Mouse (Mus musculus) bone marrow, adult 2 months (tissue): ENCODE data around the gene Ppard. TPM values are rescaled to one million over a fixed set of nuclear protein-coding genes. Genes with fewer than 3 reads are reported as not detected.
"Not testable (repeated sequence)": the region's sequence is repeated elsewhere in the genome, so short reads cannot be mapped to it uniquely, and the experiment has no call there.

ENCODE experiments used
- H3K27ac ChIP-seq: fragments of 200-500 bp; 2 replicates; pipeline ENCODE4 v1.5.1; 2012; ENCODE audit warnings: low read depth, mild to moderate bottlenecking, control low read depth, inconsistent platforms, low read length; ENCODE audit not compliant: control insufficient read depth, poor library complexity, insufficient read depth
- H3K4me1 ChIP-seq: fragments of 200-500 bp; 2 replicates; pipeline ENCODE4 v1.6.1; 2011; ENCODE audit warnings: low read length; ENCODE audit not compliant: control insufficient read depth, insufficient read depth
- H3K4me3 ChIP-seq: fragments of 200-500 bp; replicated peaks from 2 replicates; pipeline ENCODE3; 2011; ENCODE audit warnings: mild to moderate bottlenecking, low read depth, low read length, control low read depth; ENCODE audit not compliant: control insufficient read depth
- CTCF ChIP-seq: fragments of 200-500 bp; IDR thresholded peaks from 2 replicates; pipeline ENCODE4 v1.5.1; 2011; ENCODE audit warnings: low read length, control low read depth; ENCODE audit not compliant: control insufficient read depth, insufficient read depth
- POLR2A ChIP-seq: fragments of 200-500 bp; IDR thresholded peaks from 2 replicates; pipeline ENCODE4 v1.6.1; 2011; ENCODE audit warnings: low read depth, mild to moderate bottlenecking, control low read depth, low read length, borderline replicate concordance; ENCODE audit not compliant: control insufficient read depth
- WGBS: fragments of 180-500 bp; shearing (Covaris S2); methylation state at CpG from one replicate; pipeline ENCODE4 v1.1.7; 2018; 5-methylcytosine and 5-hydroxymethylcytosine counted together
- polyA plus RNA-seq: library from polyadenylated mRNA; stranded (reverse); fragments of >200 nt; gene quantifications from 2 replicates; pipeline ENCODE4 v1.2.4, GENCODE M21; 2011; ENCODE audit warnings: low replicate concordance; ENCODE audit not compliant: missing spikeins, insufficient read depth, insufficient read length

The Ppard gene
- polyA plus RNA-seq, 1 experiment = 13.2 TPM

DNA sequence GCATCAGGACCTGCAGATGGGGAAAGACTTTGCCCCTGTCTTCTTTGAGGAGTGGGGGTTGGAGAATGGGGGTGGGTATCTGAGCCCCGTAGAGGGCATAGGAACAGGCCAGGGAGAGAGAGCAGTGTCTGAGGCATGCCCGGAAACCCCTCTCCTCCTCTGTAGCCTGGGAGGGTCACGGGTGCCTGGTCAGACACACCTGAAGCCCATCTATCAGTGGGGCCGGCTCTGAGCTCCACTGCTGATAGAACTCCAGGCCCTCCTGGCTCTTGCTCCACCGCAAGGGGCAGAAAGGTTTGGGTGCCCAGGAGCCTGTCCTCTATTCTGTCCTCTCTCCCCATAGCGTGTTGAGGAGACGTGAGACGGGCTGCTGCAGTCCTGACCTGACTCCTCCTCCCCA lies 93.3 kb downstream of the Ppard start:
- no peak overlapping the region for H3K27ac ChIP-seq
- no peak for TF ChIP-seq POLR2A
- no peak for TF ChIP-seq CTCF
- WGBS = 92% methylated on average over 8 of the region's 8 CpGs
- 0 out of 2 replicates have a peak, but pooled peaks cover 1% of the 10 kb centered on the region for H3K4me1 ChIP-seq
- no peak overlapping the region for H3K4me3 ChIP-seq

DNA sequence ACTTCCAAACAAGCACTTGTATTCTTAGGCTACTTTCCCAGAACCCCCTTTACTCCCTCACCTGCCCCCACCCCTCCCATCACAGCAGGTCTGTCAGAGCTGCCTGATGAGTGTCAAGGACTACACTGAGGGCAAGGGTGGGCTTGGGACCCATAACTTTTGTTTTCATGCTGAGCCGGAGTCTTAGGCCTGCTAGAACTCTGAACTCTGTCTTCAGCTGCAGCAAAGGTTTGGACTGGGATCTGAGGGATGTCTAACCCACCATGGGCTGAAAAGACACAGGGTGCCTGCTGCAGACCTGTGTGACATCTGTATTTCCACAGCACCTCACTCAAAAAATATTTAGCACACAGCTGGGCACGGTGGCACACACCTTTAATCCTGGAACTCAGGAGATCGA lies 94.5 kb downstream of the Ppard start:
- WGBS = 94% methylated on average over 3 of the region's 3 CpGs
- H3K4me1 ChIP-seq = 0 out of 2 replicates have a peak, but pooled peaks cover 1% of the 10 kb centered on the region
- no peak overlapping the region for H3K27ac ChIP-seq
- TF ChIP-seq CTCF (no peak), POLR2A (no peak)
- H3K4me3 ChIP-seq = no peak overlapping the region

DNA sequence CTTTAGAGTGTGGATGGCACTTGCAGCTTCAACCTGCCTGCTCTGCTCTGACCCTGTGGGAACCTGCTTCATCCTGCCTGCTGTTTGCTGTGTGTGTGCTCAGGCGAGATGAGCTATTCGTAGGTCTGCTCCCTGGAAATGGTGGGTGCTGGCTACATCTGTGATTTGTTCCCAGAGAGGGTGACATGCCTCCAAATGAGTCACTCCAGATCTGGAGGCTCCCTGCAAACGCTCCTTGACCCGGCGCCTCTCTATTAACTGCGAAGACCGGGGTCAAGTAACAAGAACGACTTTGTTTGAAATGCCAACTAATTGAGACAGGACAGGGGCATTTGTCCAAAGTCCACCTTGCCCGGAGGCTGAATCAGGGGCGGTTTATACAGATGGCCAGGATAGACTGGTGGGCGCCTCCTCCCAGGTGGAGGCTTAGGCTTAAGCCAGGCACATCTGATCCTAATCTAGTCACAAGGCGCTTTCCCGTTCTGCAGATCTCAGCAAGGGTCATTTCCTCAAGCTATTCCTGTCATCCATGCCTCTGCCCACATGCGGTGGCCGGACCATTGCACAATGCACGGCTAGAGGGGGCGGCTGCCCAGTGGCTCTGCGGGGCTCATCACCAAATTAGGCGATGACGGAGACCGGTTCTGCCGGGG lies 95.3 kb downstream of the Ppard start:
- peak overlapping the region; percentile 37 for H3K4me3 ChIP-seq
- H3K4me1 ChIP-seq = 0 out of 2 replicates have a peak, but pooled peaks cover 1% of the 10 kb centered on the region
- peak overlapping the region; percentile 93 for H3K27ac ChIP-seq
- no peak for TF ChIP-seq CTCF
- TF ChIP-seq POLR2A = no peak
- WGBS = 39% methylated on average over 22 of the region's 22 CpGs

DNA sequence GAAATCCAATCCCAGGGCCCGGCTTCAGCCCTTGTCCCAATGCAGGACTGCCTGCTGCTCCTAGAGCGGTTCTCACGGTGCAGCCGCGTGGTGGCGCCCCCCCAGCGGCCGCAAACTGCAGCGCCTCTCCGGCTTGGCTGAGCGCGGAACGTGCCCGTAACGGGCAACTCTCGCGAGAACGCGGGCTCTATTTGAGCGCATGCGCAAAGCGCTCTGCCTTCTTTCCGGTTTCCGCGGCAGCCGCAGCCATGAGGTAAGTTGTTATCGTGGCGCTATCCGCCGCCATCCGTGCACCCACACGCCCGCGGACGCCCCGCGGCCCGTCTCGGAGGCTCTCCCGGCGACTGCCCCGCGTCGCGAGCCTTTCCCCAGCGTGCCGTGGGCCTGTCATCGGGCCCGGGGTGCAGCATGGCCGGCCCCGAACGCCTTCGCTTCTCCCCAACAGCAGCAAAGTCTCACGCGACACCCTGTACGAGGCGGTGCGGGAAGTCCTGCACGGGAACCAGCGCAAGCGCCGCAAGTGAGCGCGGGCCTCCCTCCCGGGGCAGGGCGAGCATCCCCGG lies 95.9 kb downstream of the Ppard start, which contains the start of gene Rpl10a:
Gene Rpl10a, plus strand, starts transcription at position 106 of the 563 bp plus-strand sequence.
- Histone ChIP-seq H3K27ac (peak within 1 kb of the TSS; percentile 93), H3K4me3 (peak within 1 kb of the TSS; percentile 80), H3K4me1 (0 out of 2 replicates have a peak, but pooled peaks cover 1% of the 10 kb centered on the region)
- WGBS = under 1% methylated on average over 67 of the region's 67 CpGs
- TF ChIP-seq POLR2A (peak; percentile 92), CTCF (peak; percentile 81)

DNA sequence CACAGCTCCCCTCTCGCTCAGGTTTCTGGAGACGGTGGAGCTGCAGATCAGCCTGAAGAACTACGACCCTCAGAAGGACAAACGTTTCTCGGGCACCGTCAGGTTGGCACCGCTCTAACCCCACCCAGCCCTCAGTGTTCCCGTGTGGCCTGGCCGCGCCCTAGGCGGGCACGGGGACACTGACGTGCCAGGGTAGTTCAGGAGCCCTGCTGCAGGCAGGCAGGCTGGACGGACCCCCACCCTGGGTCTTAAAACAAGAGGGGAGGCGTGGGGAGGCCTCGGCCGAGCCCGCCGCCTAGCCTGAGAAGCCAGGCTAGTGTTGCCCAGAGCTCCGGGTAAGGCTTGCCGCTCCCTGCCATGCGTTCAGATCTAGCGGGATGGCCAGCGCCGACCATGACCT lies 96.4 kb downstream of the Ppard start:
- WGBS = under 1% methylated on average over 25 of the region's 25 CpGs
- TF ChIP-seq CTCF (no peak), POLR2A (no peak)
- peak overlapping the region; percentile 93 for H3K27ac ChIP-seq
- H3K4me1 ChIP-seq = 0 out of 2 replicates have a peak, but pooled peaks cover 1% of the 10 kb centered on the region
- peak overlapping the region; percentile 80 for H3K4me3 ChIP-seq

DNA sequence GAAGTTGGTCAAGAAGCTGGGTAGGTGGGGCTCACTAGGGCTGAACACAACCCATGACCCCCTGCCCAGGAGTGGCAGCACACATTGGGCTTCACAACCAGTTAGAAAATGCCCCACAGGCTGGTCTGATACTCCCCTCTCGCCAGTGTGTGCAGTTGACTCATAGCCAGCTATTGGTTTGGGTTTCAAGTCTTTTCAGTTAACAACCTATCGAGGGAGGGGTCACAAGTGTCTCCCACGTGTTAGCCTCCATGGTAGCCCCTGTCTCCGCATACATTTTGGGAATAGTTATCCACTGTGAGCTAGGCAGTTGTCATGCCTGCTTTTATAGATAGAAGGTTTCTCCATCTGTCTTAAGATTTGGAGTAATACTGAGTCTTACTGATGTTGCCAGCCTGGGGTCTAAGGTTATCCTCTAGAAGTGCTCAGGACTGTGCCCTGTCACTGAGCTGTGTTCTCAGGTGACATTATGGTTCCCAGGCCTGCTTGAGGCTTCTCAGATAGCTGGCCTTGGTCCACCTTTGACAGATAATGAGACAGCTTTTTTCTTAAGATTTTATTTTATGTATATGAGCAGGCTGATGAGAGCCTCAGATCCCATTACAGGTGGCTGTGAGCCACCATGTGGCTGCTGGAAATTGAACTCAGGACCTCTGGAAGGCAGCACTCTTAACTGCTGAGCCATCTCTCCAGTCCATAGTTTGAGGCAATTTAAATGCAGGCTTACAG lies 97.2 kb downstream of the Ppard start:
- 14% methylated on average over 4 of the region's 4 CpGs for WGBS
- TF ChIP-seq POLR2A (no peak), CTCF (no peak)
- peak overlapping the region; percentile 93; the same call in 1 of the 2 replicates for H3K27ac ChIP-seq

DNA sequence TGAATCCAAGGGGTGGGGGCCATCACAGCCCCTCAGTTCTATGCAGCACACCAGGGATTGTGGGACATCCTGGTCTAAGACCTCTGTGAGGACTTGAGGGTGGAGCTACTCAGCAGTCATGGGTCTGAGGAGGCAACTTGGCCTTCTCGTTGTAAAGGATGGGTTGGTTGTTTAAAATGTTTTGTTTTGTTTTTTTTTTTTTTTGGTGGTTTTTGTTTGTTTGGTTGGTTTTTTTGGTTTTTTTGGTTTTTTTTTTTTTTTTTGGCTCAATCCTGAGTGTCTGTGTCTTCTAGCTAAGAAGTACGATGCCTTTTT lies 97.7 kb downstream of the Ppard start:
- H3K27ac ChIP-seq = no peak overlapping the region
- H3K4me1 ChIP-seq = 0 out of 2 replicates have a peak, but pooled peaks cover 1% of the 10 kb centered on the region
- whole genome bisulfite sequencing = 38% methylated on average over 2 of the region's 2 CpGs
- H3K4me3 ChIP-seq = no peak overlapping the region
- TF ChIP-seq CTCF (no peak), POLR2A (no peak)

More for the DNA sequence above, 97.2 kb downstream of the Ppard start:
- peak overlapping the region; percentile 80 for H3K4me3 ChIP-seq
- H3K4me1 ChIP-seq = 0 out of 2 replicates have a peak, but pooled peaks cover 1% of the 10 kb centered on the region

DNA sequence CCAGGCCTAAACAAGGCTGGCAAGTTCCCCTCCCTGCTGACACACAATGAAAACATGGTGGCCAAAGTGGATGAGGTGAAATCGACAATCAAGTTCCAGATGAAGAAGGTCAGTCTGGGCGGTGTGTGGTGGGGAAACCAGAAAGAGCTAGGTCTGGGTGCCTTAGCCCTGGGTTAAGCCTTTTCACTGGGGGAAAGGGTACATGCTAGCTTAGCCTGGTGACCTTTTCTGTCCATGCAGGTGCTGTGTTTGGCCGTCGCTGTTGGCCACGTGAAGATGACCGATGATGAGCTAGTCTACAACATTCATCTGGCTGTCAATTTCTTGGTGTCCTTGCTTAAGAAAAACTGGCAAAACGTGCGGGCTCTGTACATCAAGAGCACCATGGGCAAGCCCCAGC lies 98.1 kb downstream of the Ppard start:
- not testable (repeated sequence) for H3K27ac ChIP-seq, H3K4me1 ChIP-seq, H3K4me3 ChIP-seq
- WGBS = 82% methylated on average over 8 of the region's 8 CpGs
